Mouse (Mus musculus) thymus, postnatal 14 days (tissue): Measurements from ENCODE around the gene Cdsn.
"Not testable (repeated sequence)": the region's sequence is repeated elsewhere in the genome, so short reads cannot be mapped to it uniquely, and the experiment has no call there.

Experiments
- DNase-seq: peaks from one replicate; pipeline ENCODE4 v3.0.0; 2021

Cdsn gene

GRCm38 (mm10) chr17:35551881-35552414 lies at the start of gene Cdsn:
Gene Cdsn (plus strand): TSS chr17:35552128.
- no peak for DNase-seq

GRCm38 (mm10) chr17:35502226-35502625 lies 49.7 kb upstream of the Cdsn start:
- DNase-seq = no peak

GRCm38 (mm10) chr17:35502762-35503161 lies 49.2 kb upstream of the Cdsn start:
- DNase-seq = no peak

GRCm38 (mm10) chr17:35503849-35504248 lies 48.1 kb upstream of the Cdsn start:
- DNase-seq = no peak

GRCm38 (mm10) chr17:35504628-35505481 lies 47.1 kb upstream of the Cdsn start:
- no peak for DNase-seq

- no peak for DNase-seq
These were observed 46.2 kb upstream of the Cdsn start, which contains the start of gene Pou5f1 for GRCm38 (mm10) chr17:35505776-35506175. Gene Pou5f1 (plus strand): TSS chr17:35506018.

GRCm38 (mm10) chr17:35506881-35507280 lies 45.0 kb upstream of the Cdsn start:
- DNase-seq = no peak

- no peak for DNase-seq
These were observed 44.2 kb upstream of the Cdsn start for GRCm38 (mm10) chr17:35507556-35508260.

GRCm38 (mm10) chr17:35508279-35508678 lies 43.6 kb upstream of the Cdsn start:
- DNase-seq = not testable (repeated sequence)

- peak; percentile 75 for DNase-seq
These were observed 42.6 kb upstream of the Cdsn start for GRCm38 (mm10) chr17:35509284-35509683.

- DNase-seq = no peak
These were observed 38.9 kb upstream of the Cdsn start for GRCm38 (mm10) chr17:35512916-35513626.

- peak; percentile 86 for DNase-seq
These were observed 38.0 kb upstream of the Cdsn start for GRCm38 (mm10) chr17:35513886-35514285.

GRCm38 (mm10) chr17:35514756-35515155 lies 37.2 kb upstream of the Cdsn start:
- no peak for DNase-seq

GRCm38 (mm10) chr17:35515911-35516640 lies 35.9 kb upstream of the Cdsn start:
- DNase-seq = peak; percentile 60

- DNase-seq = peak; percentile 99
These were observed 35.1 kb upstream of the Cdsn start, which contains the start of the genes Tcf19 and Cchcr1 for GRCm38 (mm10) chr17:35516652-35517500. Gene Tcf19 (minus strand): TSS chr17:35516824. Gene Cchcr1 (plus strand): TSS chr17:35517100.

- no peak for DNase-seq
These were observed 34.4 kb upstream of the Cdsn start for GRCm38 (mm10) chr17:35517526-35517925.

GRCm38 (mm10) chr17:35524354-35524753 lies 27.6 kb upstream of the Cdsn start:
- DNase-seq = no peak

- peak; percentile 64 for DNase-seq
These were observed 25.3 kb upstream of the Cdsn start for GRCm38 (mm10) chr17:35526644-35527043.

- no peak for DNase-seq
These were observed 19.6 kb upstream of the Cdsn start for GRCm38 (mm10) chr17:35532360-35532759.

GRCm38 (mm10) chr17:35532901-35533300 lies 19.0 kb upstream of the Cdsn start, which contains the start of gene Psors1c2:
Gene Psors1c2 (plus strand): TSS chr17:35533201.
- no peak for DNase-seq

GRCm38 (mm10) chr17:35534343-35534742 lies 17.6 kb upstream of the Cdsn start:
- DNase-seq = peak; percentile 81
